Mouse (Mus musculus) T-helper 2 cell (primary cell): ENCODE measurements around the gene Sppl3.

ENCODE experiments used
- in situ Hi-C: fragments of 300-600 bp; cut with MboI, MseI; formaldehyde crosslinking; loops from one replicate; pipeline ENCODE4 v1.15.1; 2025; ENCODE audit warnings: high pct_unique_total_duplicates

Gene Sppl3

DNA sequence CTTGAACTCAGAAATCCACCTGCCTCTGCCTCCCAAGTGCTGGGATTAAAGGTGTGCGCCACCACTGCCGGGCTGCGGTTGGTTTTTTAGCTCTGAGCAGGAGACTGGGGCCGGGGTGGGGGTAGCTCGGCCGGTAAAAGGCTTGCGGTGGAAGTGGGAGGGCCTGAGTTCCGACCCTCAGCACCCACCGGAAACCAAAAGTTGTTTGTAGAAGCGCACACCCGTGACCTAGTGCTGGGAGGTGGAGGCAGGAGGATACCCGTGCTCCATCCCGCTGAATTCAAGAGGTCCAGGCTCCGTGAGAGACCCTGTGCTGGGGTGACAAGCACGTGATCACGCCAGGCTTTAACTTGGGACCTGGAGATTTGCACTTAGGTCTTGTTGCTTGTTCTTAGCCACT is 14.5 kb upstream of the Sppl3 start:
- in situ Hi-C loops = no loop called here

DNA sequence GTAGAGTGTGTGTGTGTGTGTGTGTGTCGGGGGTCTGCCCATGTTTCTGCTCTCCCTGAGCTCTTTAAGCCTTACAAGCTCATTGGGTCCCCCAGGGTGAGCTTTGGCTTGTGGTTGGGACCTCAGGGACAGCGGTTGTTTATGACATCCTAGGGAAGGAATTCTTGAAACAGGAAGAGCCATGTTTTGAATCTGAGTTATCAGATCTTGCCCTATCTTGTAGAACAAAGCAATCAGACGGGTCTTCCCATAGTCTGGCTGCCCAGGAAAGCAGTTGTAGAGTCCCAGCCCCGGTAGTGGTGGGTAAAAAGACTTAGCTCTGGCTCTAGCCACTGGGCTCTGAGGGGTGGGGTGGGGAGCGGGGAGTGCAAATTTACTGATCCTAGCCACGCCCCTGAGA is 13.6 kb upstream of the Sppl3 start:
- in situ Hi-C loops = no loop called here

DNA sequence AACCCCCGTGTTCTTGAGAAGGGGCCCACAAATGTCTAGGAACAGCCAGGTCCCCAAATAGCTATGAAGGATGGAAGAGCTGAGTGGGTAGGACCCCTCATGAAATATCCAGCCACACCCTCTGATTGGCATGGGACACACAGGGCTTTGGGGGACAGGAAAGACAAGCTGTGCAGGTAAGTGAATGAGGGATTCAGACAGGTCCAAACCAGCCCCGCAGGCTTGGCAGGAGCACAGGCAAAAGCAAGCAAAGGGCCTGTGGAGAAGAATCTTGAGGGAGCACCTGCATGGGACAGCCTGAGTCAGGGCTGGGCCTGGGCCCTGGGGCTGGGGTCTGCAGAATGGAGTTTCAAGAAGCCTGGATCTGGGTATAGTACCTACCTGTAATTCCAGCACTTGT is 10.4 kb upstream of the Sppl3 start:
- in situ Hi-C loops = no loop called here

GRCm38 (mm10) chr5:115001464-115001863 is 9.5 kb upstream of the Sppl3 start:
- in situ Hi-C loops = no loop called here

GRCm38 (mm10) chr5:115002781-115003180 is 8.2 kb upstream of the Sppl3 start:
- in situ Hi-C loops = no loop called here

- in situ Hi-C loops = no loop called here
Observed at GRCm38 (mm10) chr5:115003224-115003873, 7.6 kb upstream of the Sppl3 start.

DNA sequence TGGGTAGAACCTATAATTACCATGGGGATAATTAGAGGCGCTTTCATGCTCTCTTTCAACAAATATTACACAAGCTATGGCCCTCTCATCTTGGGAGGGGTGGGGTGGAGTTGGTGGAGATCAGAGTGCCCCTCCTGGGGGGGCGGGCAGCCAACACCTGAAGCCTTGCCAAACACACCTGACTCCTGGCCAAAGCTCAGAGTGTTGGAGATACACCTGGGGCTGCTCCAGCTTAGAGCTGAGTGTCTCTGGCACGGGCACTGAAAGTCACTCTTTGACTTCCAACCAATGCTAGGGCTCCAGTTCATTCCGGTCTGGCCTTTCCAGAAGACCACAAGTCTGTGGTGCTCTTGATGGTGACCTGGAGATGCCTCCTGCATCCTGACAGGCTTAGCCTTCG is 3.2 kb upstream of the Sppl3 start:
- in situ Hi-C loops = no loop called here

GRCm38 (mm10) chr5:115008307-115008706 is 2.6 kb upstream of the Sppl3 start:
- in situ Hi-C loops = no loop called here

DNA sequence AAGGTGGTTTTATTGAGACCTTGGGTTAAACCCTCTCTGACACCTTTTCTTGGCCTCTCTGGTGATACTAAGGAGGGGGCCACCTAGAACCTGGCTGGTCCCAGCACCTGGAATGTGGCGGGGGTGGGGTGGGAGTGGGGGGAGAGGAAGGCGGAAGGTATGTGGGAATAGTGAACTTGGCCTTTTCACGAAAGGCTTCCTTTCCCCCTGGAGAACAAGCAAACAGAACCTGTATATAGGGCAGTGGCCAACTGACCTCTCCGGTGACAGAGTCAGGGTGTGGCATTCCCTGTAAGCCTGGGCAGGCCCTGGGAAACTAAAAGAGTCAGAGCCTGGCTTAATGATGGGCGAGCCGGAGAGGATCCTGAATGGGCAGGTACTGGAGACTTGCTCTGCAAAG is 1.8 kb upstream of the Sppl3 start:
- in situ Hi-C loops = no loop called here

DNA sequence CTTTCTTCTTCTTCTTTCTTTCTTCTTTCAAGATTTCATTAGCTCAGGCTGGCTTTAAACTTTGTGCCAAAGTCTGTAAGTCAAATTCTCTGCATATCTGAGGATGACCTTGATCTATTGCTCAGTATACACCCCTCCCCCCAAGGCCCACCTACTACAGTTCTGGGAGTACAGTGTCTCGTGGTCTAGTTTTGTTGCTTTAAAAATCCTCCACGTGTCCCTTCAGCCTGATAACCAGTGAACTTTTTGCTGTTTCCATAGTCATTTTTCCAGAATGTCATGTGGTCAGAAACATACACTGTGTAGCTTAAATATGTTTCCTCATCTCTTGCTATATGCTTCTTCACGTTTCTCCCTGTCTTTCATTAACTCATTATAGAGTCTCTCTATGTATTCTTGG is 976 bp upstream of the Sppl3 start:
- in situ Hi-C loops = no loop called here

GRCm38 (mm10) chr5:115011217-115011518 is 231 bp downstream of the Sppl3 start:
- in situ Hi-C loops = no loop called here

DNA sequence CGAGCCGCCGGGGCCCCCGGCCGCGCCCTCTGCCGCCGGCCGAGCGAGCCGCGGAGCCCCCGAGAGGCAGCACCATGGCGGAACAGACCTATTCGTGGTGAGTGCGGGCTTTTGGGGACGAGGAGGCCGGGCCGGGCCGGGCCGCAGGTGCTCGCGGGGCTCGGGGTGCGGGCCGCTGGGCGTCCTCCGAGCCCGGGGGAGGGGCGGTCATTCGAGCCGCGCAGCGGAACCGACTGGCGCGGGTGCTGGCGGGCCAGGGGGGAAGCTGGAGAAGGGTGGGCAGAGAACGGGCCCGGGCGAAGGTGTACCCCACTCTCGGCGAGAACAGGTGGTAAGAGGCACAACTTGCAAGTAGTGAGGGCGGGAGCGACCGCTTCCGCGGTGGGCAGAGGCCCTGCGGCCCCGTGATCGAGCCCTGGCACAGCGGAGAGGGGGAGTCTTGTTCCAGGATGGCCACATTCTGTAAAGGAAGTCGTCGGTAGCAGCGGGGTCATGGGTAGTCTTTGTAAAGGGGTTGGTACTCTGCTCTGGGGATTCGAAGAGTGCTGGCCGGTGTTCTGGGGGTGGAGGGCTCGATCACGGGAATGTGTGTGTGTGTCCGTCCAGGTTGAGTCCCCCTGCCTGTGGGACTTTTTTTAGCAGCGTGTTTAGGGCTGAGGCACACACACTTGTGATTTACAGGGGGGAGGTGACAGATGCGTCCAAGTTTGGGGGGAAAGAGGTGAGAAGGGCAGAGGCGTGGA is 753 bp downstream of the Sppl3 start:
- in situ Hi-C loops = no loop called here

DNA sequence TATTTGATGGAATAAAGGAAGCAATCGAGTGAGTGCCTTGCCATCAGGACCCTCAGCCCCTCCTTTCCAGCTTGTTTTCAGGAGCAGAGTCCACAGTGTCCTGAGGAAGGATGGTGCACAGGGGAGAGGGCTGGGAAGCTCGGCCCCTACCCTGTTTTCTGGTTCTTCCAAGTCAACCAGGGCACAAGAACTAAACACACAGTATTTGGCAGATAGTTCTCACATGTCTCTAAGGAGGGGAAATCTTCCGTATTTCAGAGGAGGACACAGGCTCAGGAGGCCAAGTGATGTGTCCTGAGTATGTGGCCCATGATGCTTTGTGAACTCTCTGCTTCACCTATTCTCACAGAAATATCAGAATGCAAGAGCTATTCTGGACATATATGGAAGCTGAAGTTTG is 2.5 kb downstream of the Sppl3 start:
- in situ Hi-C loops = no loop called here

DNA sequence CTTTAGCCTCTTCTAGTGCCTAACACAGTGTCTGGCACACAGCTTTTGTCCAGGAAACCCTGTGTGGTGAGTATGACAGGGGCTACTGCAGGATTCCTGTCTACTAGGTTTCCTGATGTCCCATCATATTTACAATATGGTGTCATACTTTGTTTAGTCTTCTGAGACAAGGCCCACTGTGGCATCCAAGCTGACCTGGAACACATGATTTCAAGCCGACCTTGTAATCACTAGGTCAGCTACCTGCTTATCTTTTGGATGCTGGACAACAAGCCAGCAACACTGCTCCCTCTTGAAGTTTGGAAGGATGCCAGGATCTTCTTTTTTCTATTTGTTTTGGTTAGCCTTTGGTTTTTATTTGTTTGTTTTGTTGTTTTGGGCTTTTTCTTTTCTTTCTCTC is 3.6 kb downstream of the Sppl3 start:
- in situ Hi-C loops = no loop called here

DNA sequence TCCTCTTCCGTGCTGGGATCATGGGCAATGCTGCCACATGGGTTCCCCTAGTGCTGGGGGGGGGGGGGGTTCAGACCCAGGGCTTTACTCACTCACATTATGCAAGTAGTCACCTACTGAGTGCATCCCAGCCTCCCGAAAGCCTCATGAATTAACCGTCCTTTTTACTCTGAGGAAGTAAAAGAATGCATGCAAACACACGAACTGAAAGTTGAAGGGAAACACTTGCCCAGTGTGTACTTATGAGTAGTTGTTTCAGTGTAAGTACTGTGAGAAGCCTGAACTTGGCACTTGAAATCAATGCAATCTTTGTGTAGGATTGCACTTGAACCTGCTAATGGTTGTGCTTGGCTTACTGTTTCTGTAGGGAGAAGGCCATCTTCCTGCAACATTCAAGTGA is 4.2 kb downstream of the Sppl3 start:
- in situ Hi-C loops = no loop called here

- in situ Hi-C loops = no loop called here
Observed at GRCm38 (mm10) chr5:115018270-115018669, 7.3 kb downstream of the Sppl3 start.

GRCm38 (mm10) chr5:115018813-115019212 is 7.9 kb downstream of the Sppl3 start:
- in situ Hi-C loops = no loop called here

- in situ Hi-C loops = no loop called here
Observed at GRCm38 (mm10) chr5:115022021-115022420, 11.1 kb downstream of the Sppl3 start.

- in situ Hi-C loops = no loop called here
Observed at GRCm38 (mm10) chr5:115026170-115026569, 15.2 kb downstream of the Sppl3 start.

DNA sequence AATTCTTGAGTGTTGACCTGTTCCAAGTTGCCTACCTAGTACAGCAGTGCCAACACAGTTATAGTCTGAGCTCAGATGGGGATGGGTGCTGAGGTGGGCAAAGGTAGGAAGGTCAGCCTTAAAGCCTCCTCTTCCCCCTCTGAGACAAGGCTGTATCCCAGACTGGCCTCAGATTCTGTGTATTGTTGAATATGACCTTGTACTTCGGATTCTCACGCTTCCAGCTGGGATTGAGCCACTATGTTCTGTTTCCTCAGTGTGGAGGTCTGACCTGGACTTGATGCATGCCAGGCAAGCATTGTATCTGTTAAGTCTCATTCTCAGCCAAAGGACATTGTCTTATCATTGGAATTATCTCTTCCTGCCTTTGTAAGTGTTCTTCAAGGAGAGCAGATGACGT is 16.2 kb downstream of the Sppl3 start:
- in situ Hi-C loops = no loop called here

DNA sequence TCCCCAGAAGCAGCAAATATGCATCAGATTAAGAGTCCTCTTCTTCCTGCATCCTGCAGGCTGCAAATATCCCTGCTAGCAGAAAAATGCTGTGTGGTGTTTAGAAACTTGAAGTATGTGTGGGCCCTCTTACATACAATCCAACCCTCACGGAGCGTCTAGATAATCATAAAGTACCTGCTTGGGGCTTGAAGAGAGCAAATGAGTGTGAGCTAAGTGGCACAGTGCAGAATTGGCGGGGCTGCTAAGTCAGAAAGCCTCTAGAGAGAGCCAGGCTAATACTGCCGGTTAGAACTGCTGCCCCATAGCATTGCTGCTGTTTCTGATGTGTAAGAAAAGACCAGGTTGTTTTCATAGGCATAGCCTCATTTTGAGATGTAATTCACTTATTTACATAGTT is 18.0 kb downstream of the Sppl3 start:
- in situ Hi-C loops = no loop called here

DNA sequence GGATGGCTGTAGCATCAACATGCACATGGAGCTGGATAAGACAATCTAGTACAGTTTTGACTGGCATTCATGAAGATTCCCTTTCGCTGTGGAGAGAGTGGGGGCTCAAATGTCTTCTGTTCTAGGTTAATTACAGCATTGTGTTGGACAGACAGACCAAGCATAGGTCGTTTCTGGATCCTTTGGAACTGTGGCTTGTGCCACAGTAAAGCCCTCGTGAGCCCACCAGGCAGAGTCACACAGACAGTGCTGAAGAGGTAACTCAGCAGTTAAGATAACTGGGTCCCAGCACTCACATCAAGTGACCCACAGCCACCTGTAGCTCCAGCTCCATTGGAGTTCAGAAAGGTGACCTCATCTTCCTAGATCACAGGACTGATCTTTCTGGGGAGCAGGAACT is 18.6 kb downstream of the Sppl3 start:
- in situ Hi-C loops = no loop called here

DNA sequence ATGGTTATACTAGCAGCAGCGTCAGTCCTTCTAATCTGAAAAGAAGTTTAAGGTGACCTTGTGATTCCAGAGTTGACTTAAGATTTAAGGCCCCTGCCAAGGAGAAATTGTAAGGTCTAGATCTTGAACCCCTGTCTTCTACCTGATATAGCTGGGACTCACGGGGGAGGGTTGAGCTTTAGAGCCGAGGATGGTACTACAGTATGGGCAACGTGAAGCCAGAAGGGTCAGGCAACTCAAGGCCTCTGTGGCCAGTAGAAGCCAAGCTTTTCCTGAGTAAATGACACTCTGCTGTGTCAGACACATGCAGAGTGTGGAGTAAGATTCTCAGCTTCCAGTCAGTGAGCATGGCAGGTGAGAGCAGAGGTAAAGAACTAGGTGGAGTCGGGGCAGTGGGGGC is 20.6 kb downstream of the Sppl3 start:
- in situ Hi-C loops = no loop called here

DNA sequence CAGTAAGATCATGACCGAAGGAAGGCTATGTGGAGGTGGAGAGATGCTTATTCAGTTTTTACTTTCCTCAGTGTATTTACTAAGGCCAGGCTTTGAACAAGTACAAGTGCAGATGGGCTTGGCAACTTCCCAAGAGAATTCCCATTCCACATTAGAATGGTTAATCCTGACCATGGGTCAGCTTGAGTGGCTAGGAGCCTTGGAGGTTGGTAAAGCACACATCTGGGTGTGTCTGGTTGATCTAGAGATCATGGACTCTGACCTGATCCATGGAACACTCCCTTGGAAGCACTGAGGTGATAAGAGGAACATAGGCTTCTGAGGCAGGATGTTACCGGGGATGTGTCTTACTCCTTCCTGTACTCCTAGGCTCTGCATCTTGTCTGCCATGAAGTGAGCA is 21.7 kb downstream of the Sppl3 start:
- in situ Hi-C loops = no loop called here
